Mouse (Mus musculus) embryonic fibroblast, embryonic 13.5 days (primary cell): ENCODE measurements around the gene Il12rb2. TPM values are rescaled to one million over a fixed set of nuclear protein-coding genes. Genes with fewer than 3 reads are reported as not detected.

Experiments
- H3K27ac ChIP-seq: 2 replicates; pipeline ENCODE4 v1.5.1; 2012; ENCODE audit warnings: low read length, control low read depth, inconsistent platforms; ENCODE audit not compliant: insufficient read depth
- H3K4me1 ChIP-seq: 2 replicates; pipeline ENCODE4 v1.6.1; 2011; ENCODE audit warnings: low read length; ENCODE audit not compliant: control insufficient read depth, insufficient read depth
- H3K4me3 ChIP-seq: 2 replicates; pipeline ENCODE4 v1.5.1; 2011; ENCODE audit warnings: mild to moderate bottlenecking, control low read depth, low read length; ENCODE audit not compliant: insufficient read depth
- CTCF ChIP-seq: IDR thresholded peaks from 2 replicates; pipeline ENCODE4 v1.5.1; 2011; ENCODE audit warnings: mild to moderate bottlenecking, control low read depth, low read length, moderate library complexity, borderline replicate concordance; ENCODE audit not compliant: insufficient read depth
- POLR2A ChIP-seq: IDR thresholded peaks from 2 replicates; pipeline ENCODE4 v1.6.1; 2011; ENCODE audit warnings: low read depth, mild to moderate bottlenecking, control low read depth, low read length, moderate library complexity
- polyA plus RNA-seq: library from polyadenylated mRNA; stranded (reverse); fragments of >200 nt; gene quantifications from 2 replicates; pipeline ENCODE4 v1.2.4, GENCODE M21; 2011; ENCODE audit warnings: low read depth; ENCODE audit not compliant: missing spikeins, insufficient read length

The Il12rb2 gene
- polyA plus RNA-seq, 1 experiment: not detected

DNA sequence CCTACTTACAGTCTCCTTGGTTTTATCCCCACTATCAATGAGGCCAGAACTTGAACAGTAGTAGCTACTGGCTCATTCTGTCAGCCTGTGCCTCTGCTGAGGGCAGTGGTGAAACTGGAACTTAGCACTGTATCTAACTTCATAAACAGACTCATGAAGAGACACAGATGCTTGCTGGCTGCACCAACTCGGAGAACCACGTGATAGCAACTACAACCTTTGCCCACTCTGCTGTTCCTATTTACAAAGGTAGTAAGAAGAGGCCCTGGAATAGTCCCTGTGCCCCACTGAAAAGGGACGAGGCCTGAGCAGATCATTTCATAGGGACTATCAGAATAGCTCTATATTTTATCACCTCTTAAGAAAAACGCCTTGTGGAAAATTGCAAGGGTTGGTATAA is 75.7 kb downstream of the Il12rb2 start:
- Histone ChIP-seq H3K27ac (no peak overlapping the region), H3K4me1 (no peaks in the 10 kb centered on the region), H3K4me3 (no peak overlapping the region)
- TF ChIP-seq POLR2A (no peak), CTCF (no peak)

DNA sequence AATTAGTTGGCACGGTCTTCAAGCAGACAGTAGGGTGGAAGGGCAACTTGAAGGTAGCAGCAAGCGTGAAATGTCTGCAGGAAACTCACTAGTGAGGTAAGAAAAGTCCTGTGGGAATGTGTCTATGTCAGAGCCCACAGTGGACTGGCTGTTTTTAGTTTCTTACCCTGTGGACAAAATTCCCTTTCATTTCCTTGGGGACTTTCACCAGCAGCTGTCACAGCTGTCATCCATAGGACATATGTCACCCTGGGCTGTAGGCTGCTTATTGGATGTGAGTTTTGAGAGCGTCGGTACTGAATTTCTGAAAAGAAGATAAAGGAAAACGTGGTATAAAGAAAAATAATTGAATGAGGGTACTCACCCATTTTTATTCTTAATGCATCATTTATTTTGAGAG is 77.2 kb downstream of the Il12rb2 start:
- H3K4me3 ChIP-seq: no peak overlapping the region
- H3K27ac ChIP-seq: no peak overlapping the region
- no peaks in the 10 kb centered on the region for H3K4me1 ChIP-seq
- no peak for TF ChIP-seq POLR2A

DNA sequence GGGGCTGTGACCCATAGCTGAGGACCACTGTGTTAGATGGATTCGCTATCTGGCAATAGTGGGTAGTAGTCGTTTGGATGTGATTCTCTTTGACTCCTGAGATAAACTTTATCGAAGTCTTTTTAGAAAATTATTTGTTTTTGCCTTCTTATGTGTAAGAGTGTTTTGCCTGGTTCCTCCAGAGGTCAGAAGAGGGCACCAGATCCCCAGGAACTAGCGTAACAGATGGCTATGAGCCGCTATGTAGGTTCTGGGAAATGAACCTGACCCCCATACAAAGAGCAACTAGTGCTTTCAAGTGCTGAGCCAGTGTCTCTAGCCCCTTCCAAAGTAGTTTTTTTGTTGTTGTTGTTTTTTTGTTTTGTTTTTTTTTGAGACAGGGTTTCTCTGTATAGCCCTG is 79.9 kb downstream of the Il12rb2 start:
- H3K4me3 ChIP-seq: no peak overlapping the region
- H3K27ac ChIP-seq: no peak overlapping the region
- TF ChIP-seq POLR2A: no peak
- TF ChIP-seq CTCF: no peak
- H3K4me1 ChIP-seq: no peaks in the 10 kb centered on the region

DNA sequence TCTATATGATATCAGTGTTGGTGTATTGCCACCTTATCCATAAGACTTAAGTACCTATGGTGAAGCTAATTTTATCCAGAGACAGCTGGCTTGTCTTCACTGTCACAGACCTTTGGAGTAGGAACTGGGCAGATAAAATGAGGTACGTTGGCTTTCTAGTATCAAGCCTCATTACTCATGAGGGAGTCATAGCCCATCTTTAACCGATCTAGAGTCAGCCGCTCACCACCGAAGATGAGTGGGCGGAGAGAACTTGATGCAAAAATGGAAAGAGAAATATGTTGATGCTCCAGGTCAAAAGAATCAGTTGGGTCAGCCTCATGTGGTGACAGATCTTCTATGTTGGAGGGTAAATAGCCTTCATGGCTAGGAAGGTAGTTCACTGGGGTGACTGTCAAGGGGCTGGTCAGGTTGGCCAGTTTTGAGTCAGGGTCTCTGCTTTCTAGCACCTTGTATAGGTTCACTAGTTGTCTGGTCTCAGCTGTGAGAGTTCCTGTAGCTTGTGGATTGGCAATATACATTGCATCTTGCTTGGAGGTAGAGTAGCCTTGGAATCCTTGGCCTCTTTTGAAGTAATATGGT is 83.9 kb downstream of the Il12rb2 start:
- no peak overlapping the region for H3K4me3 ChIP-seq
- TF ChIP-seq CTCF (no peak), POLR2A (no peak)
- H3K4me1 ChIP-seq: no peaks in the 10 kb centered on the region
- H3K27ac ChIP-seq: no peak overlapping the region

DNA sequence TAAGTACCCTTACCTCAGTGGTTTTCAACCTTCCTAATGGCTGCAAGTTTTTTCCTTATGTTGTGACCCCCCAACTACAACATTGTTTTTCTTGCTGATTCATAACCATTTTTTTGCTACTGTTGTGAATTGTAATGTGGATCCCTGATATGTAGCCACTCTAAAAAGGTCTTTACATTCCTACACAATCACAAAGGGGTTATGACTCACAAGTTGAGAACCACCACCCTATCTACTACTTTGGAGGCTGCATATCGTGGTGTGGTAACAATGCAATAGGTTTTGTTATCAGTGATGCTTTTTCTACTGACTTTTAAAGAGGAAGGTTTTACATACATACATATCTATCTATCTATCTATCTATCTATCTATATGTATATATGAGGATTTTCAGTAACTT is 93.1 kb downstream of the Il12rb2 start:
- Histone ChIP-seq H3K4me1 (no peaks in the 10 kb centered on the region), H3K27ac (no peak overlapping the region), H3K4me3 (no peak overlapping the region)
- no peak for TF ChIP-seq POLR2A
- no peak for TF ChIP-seq CTCF

DNA sequence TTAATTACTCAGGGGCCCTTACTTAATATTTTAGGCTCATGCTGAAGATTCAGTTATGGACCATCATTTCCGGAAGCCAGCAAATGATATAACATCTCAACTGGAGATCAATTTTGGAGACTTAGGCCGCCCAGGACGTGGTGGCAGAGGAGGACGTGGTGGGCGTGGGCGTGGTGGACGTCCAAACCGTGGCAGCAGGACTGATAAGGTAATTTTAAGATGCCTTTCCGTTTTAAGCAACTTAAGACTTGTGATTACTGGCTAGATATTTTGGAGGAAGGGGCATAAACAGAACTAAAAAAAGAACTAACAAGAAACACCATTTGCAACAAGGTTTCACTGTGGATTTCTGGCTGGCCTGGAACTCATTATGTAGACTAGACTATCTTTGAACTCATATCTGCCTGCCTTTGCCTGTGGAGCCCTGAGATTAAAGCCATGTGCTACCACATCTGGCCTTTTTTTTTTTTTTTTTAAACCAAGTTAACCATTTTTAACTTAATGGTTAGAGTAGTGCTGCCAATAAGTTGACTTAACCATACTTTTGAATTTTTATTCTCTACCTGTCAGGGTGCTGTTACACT is 94.3 kb downstream of the Il12rb2 start:
- no peaks in the 10 kb centered on the region for H3K4me1 ChIP-seq

DNA sequence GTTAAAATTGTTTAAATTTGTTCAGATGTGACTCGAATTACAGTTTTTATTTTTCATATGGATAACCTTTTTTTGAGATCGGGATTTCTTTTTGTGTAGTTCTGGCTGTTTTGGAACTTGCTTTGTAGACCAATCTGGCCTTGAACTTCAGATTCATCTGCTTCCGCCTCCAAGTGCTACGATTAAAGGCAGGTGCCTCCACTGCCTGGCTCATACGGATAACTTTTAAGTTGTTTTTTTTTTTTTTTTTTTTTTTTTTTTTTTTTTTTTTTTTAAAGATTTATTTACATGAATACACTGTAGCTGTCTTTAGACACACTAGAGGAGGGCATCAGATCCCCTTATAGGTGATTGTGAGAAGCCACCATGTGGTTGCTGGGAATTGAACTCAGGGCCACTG is 98.0 kb downstream of the Il12rb2 start:
- no peak for TF ChIP-seq CTCF
- no peak for TF ChIP-seq POLR2A
- Histone ChIP-seq H3K4me1 (no peaks in the 10 kb centered on the region), H3K27ac (no peak overlapping the region), H3K4me3 (no peak overlapping the region)

More for the DNA sequence above, 94.3 kb downstream of the Il12rb2 start:
- Histone ChIP-seq H3K27ac (no peak overlapping the region), H3K4me3 (no peak overlapping the region)
- TF ChIP-seq POLR2A: no peak

DNA sequence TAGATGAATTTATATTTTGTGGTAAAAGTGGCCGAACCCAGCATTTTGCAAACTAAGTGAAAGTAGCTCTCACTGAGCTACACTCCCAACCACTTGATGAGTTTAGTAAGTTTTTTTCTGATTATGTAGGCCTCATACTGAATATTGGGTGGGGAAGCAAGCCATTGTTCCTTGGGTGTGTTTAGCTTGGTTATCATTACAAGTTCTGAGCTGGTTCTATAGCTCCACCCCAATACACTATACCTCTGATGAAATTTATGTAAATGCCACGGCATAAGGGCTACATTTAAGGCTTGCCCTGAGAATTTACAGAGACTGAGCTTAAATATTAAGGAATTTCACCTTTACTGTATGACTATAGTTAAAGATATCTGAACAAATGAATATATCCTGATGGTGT is 106.5 kb downstream of the Il12rb2 start:
- H3K4me3 ChIP-seq: peak overlapping the region; percentile 52
- no peak overlapping the region for H3K27ac ChIP-seq
- TF ChIP-seq CTCF (no peak), POLR2A (no peak)
- H3K4me1 ChIP-seq: no peaks in the 10 kb centered on the region

DNA sequence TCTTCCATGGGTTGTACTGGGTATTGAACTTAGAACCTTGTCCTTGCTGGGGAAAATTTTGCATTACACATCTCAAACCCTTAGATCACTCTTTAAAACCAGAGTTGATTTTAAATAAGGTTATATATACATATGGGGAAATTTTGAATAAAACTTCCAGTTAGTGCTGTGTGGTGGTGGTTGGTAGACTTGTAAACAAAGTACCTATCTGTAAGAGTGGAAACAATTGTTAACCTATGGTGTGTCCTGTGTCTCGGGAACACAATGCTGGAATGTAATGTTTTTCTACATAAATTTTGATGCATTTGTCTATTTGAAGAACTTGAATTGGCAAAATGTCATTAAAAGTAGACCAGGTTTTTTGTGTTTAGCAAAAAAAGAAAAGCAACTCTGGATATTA is 107.0 kb downstream of the Il12rb2 start:
- H3K4me3 ChIP-seq: peak overlapping the region; percentile 52
- no peak overlapping the region for H3K27ac ChIP-seq
- no peaks in the 10 kb centered on the region for H3K4me1 ChIP-seq
- TF ChIP-seq CTCF (no peak), POLR2A (no peak)

DNA sequence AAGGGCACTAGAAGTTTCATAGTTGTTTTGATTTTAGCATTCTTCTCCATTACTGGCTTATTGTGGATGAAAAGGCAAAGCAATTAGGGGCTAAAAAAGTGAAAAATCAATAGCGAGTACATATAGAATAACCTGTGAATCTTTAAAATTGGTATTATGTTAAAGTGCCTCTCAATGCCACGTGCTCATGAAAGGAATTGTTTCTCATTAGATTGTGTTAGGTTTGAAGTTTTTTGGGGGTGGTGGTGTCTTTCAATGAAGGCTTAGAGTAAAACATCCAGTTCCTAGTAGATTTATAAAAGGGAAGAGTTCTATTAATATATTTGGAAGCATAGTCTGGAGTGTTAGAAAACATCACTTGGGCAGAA is 107.8 kb downstream of the Il12rb2 start:
- no peak overlapping the region for H3K27ac ChIP-seq
- peak overlapping the region; percentile 98 for H3K4me3 ChIP-seq
- TF ChIP-seq CTCF: no peak
- no peak for TF ChIP-seq POLR2A
- H3K4me1 ChIP-seq: no peaks in the 10 kb centered on the region

DNA sequence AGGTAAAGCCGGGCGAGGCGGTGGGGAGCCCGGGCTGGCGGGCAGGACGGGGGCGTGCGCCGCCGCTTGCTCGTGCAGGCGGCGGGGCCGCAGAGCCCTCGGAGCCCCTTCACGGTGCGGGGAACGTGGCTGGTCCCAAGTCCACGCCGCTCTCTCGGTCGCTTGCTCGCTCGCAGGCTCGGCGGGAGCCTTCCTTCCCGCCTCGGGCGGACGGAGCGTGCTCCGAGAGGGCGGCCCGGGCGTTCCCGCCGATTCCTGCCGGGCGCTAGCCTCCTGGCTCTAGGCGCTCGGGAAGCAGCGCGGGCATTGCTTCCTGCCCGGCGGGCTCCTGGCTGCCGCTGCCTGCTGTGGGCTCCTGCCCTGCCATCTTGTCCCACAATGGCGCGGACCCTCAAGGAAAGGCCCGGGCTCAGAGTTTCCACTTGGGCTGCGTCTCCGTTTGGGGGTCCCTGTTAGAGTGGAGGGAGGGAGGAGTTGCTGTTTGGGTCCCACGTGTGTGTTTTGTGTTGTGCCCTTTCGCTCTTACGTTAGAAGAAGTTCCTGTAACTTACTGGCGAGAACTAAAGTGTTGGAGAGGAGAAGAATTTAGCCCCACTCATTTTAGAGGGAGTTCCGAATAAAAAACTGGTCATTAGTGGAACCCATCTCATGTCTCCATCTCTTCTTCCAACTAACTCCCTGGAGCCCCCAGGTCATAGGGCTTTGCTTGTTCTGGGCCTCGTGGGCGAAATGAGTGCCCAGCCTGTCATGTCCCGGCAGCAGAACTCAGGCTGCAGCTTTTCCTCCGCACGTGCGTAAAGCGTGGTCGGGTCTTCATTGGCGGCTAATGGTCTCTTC is 108.4 kb downstream of the Il12rb2 start:
- H3K4me3 ChIP-seq: peak overlapping the region; percentile 98
- no peak for TF ChIP-seq CTCF
- TF ChIP-seq POLR2A: no peak
- peak overlapping the region; percentile 62 for H3K27ac ChIP-seq
- H3K4me1 ChIP-seq: no peaks in the 10 kb centered on the region
